Mouse (Mus musculus) adrenal gland, postnatal 0 days (tissue): Measurements from ENCODE around the gene Klk4. TPM values are rescaled to one million over a fixed set of nuclear protein-coding genes. Genes with fewer than 3 reads are reported as not detected.

ENCODE experiments used
- polyA plus RNA-seq: library from polyadenylated mRNA; unstranded; fragments of >200 nt; fragmentation: Nextera tagmentation; extraction: Ambion mirVana; gene quantifications from 2 replicates; pipeline ENCODE4 v1.2.1, GENCODE M21; 2015

The Klk4 gene
- polyA plus RNA-seq: not detected in 2 replicates

DNA sequence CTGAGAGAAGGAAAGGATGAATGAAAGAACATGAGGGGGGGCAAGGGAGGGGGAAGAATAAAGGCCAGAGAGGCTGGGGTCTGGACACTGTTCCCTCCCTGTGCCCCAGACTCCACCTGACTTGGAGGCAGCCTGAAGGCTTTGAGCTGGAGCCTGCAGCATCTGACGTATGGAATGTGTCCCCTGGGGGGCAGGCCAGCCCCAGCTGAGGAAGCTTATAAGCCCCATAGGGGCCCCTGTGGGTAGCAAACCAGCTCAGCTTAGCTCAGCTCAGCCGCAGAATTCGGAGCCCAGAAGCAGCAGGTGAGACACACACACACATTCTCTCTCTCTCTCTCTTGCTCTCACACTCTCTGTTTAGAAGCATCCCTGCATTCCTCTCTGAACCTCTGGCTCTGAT, at the start of gene Klk4:
Klk4 (plus strand) TSS at position 249 of the 400 bp plus-strand sequence.

GRCm38 (mm10) chr7:43841701-43842100, 39.3 kb upstream of the Klk4 start, which contains the start of gene Klk5:
Klk5 (plus strand) TSS chr7:43841971.

GRCm38 (mm10) chr7:43933440-43933839, 52.5 kb downstream of the Klk4 start, which contains the start of gene Klk15:
Klk15 (plus strand) TSS chr7:43933740.

Other genes starting within 250 kb of the Klk4 start
- gene Ceacam18, start 246.5 kb upstream of the Klk4 start, polyA plus RNA-seq: 0.28 TPM in 1 of 2 replicates, not detected in the other
- 1.3 and 1.4 TPM in 2 replicates for gene Siglece, start 221.0 kb upstream of the Klk4 start, polyA plus RNA-seq
- gene Ctu1, start 209.1 kb upstream of the Klk4 start, polyA plus RNA-seq: 6.4 and 8.3 TPM in 2 replicates
- gene Klk14, start 190.7 kb upstream of the Klk4 start, polyA plus RNA-seq: not detected in 2 replicates
- gene Klk13, start 168.6 kb upstream of the Klk4 start, polyA plus RNA-seq: 0.23 TPM in 1 of 2 replicates, not detected in the other
- gene Klk12, start 112.3 kb upstream of the Klk4 start, polyA plus RNA-seq: not detected in 2 replicates
- 0.14 and 0.38 TPM in 2 replicates for gene Klk11, start 106.6 kb upstream of the Klk4 start, polyA plus RNA-seq
- gene Klk10, start 100.1 kb upstream of the Klk4 start, polyA plus RNA-seq: 2.2 and 3.9 TPM in 2 replicates
- gene Klk9, start 89.3 kb upstream of the Klk4 start, polyA plus RNA-seq: 0.19 TPM in 1 of 2 replicates, not detected in the other
- 7.3 and 16.9 TPM in 2 replicates for gene Klk8, start 83.6 kb upstream of the Klk4 start, polyA plus RNA-seq
- 0.17 TPM in 1 of 2 replicates, not detected in the other for gene Klk7, start 69.9 kb upstream of the Klk4 start, polyA plus RNA-seq
- not detected in 2 replicates for gene Klk6, start 56.7 kb upstream of the Klk4 start, polyA plus RNA-seq
- gene Klk5, start 39.2 kb upstream of the Klk4 start, polyA plus RNA-seq: not detected in 2 replicates
- gene Klk15, start 52.6 kb downstream of the Klk4 start, polyA plus RNA-seq: not detected in 2 replicates
- gene Klk1b8, start 69.5 kb downstream of the Klk4 start, polyA plus RNA-seq: not detected in 2 replicates
- gene Klk1b1, start 85.6 kb downstream of the Klk4 start, polyA plus RNA-seq: not detected in 2 replicates
- not detected in 2 replicates for gene Klk1b9, start 94.9 kb downstream of the Klk4 start, polyA plus RNA-seq
- not detected in 2 replicates for gene Klk1b11, start 114.7 kb downstream of the Klk4 start, polyA plus RNA-seq
- not detected in 2 replicates for gene Klk1b26, start 131.0 kb downstream of the Klk4 start, polyA plus RNA-seq
- gene Klk1b27, start 171.1 kb downstream of the Klk4 start, polyA plus RNA-seq: not detected in 2 replicates
- not detected in 2 replicates for gene Klk1b21, start 221.2 kb downstream of the Klk4 start, polyA plus RNA-seq
- gene Klk1b22, start 231.5 kb downstream of the Klk4 start, polyA plus RNA-seq: not detected in 2 replicates